Mouse (Mus musculus) lung, postnatal 0 days (tissue): Measurements from ENCODE around the gene Mvb12b.

ENCODE experiments used
- CTCF ChIP-seq: IDR thresholded peaks from 2 replicates; pipeline ENCODE4 v1.5.1; 2016; ENCODE audit warnings: antibody characterized with exemption, mild to moderate bottlenecking
- EP300 ChIP-seq: IDR thresholded peaks from 2 replicates; pipeline ENCODE4 v1.6.1; 2016; ENCODE audit warnings: antibody characterized with exemption, mild to moderate bottlenecking, control low read depth

DNA sequence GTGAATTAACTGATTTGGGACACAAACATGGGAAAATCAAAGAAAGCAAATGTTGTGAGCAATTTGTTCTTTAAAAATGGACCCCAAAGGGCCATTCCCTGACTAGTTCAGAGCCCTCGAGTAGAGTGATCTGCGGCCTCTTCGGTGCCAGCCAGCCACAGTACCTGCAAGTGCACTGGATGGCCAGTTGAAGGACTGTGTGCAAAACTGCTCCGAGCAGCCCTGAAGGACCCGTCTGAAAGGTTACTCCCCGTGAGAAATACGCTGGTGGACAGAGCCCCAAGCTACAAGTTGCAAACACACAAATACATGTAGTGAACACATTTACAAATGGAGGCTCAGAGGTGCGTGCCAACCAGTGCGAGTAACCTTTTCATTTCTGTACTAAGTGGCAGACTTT, 98.0 kb downstream of the Mvb12b start:
- TF ChIP-seq CTCF (no peak), EP300 (no peak)
